Comparison of ENCODE assay signal across 23 mouse cellular contexts in genomic region chr2:127588897-127589296, GRCm38 (mm10). TPM values are rescaled to one million over a fixed set of nuclear protein-coding genes. Genes with fewer than 3 reads are reported as not detected.
DNase-seq lines count a peak whose midpoint lies in the region; ATAC-seq and TF ChIP-seq lines count a peak whose summit lies in the region.
"Had no signal": no experiment of that assay in that cellular context is flagged by ENCODE, and none has a peak within 500 bp of the region (broad histone marks: within the 10 kb centered on the region; RNA-seq: fewer than 3 reads in every experiment).

No protein-coding gene starts in this region.

- no peak overlapping the region for H3K27ac ChIP-seq in forebrain, embryonic 10.5 days
- no peak overlapping the region for H3K27ac ChIP-seq in forebrain, postnatal 0 days (ENCODE audit: low read depth, low read length)
- no peak overlapping the region for H3K27ac ChIP-seq in limb, embryonic 13.5 days
- no peak overlapping the region for H3K27ac ChIP-seq in limb, embryonic 10.5 days
- peak overlapping the region; percentile 64 for H3K27ac ChIP-seq in CH12.LX (ENCODE audit: insufficient read depth, low read depth)
- no peak overlapping the region for H3K27ac ChIP-seq in liver, embryonic 13.5 days
- H3K27ac ChIP-seq: embryonic facial prominence, embryonic 15.5 days; gastrocnemius, adult 2 months; heart, adult 2 months; hindbrain, embryonic 13.5 days had no signal

- peaks cover 35% of the 10 kb centered on the region for H3K79me2 ChIP-seq in CH12.LX (replicated peaks; ENCODE audit: control insufficient read depth, extremely low read depth, insufficient read depth, poor library complexity, severe bottlenecking)

- H3K4me3 ChIP-seq in forebrain, embryonic 10.5 days = peak overlapping the region; percentile 95; the same call in 1 of the 2 replicates
- no peak overlapping the region for H3K4me3 ChIP-seq in forebrain, postnatal 0 days (ENCODE audit: low read depth, low read length)
- no peak overlapping the region for H3K4me3 ChIP-seq in limb, embryonic 13.5 days
- no peak overlapping the region for H3K4me3 ChIP-seq in limb, embryonic 10.5 days
- peak overlapping the region; percentile 76 to 94 (median 90) for H3K4me3 ChIP-seq in CH12.LX (replicated peaks in 1 of 3; ENCODE audit: low read depth in 2 of 3, low read length in 2 of 3, poor library complexity in 1 of 3)
- H3K4me3 ChIP-seq in liver, embryonic 13.5 days (replicated peaks) = peak overlapping the region; percentile 90; the same call in 1 of the 2 replicates
- H3K4me3 ChIP-seq: heart, adult 2 months had no signal

- TF ChIP-seq RAD21 in CH12.LX (IDR thresholded peaks at IDR 0.05; ENCODE audit: low read depth, low read length) = no peak

- H3K9me3 ChIP-seq in forebrain, embryonic 10.5 days = no peaks in the 10 kb centered on the region
- H3K9me3 ChIP-seq in forebrain, postnatal 0 days (ENCODE audit: low read length) = no peaks in the 10 kb centered on the region
- no peaks in the 10 kb centered on the region for H3K9me3 ChIP-seq in limb, embryonic 13.5 days
- H3K9me3 ChIP-seq in limb, embryonic 10.5 days (replicated peaks) = no peaks in the 10 kb centered on the region
- H3K9me3 ChIP-seq in CH12.LX (replicated peaks; ENCODE audit: low read length) = no peaks in the 10 kb centered on the region
- H3K9me3 ChIP-seq in liver, embryonic 13.5 days (replicated peaks) = no peaks in the 10 kb centered on the region
- H3K9me3 ChIP-seq: embryonic facial prominence, embryonic 15.5 days; hindbrain, embryonic 13.5 days had no signal

- TF ChIP-seq CTCF in forebrain, postnatal 0 days (IDR thresholded peaks at IDR 0.05; ENCODE audit: low read depth) = no peak
- no peak for TF ChIP-seq CTCF in CH12.LX (conservative IDR thresholded peaks at IDR 0.05 in 1 of 2, IDR thresholded peaks at IDR 0.05 in 1 of 2; ENCODE audit: low read depth in 2 of 2, low read length in 2 of 2)

- WGBS in forebrain, embryonic 10.5 days = 90% methylated on average over 9 of the region's 9 CpGs
- WGBS in forebrain, postnatal 0 days = 90% methylated on average over 9 of the region's 9 CpGs
- 89% methylated on average over 9 of the region's 9 CpGs for WGBS in limb, embryonic 13.5 days
- WGBS in limb, embryonic 10.5 days = 90% methylated on average over 9 of the region's 9 CpGs
- 76% methylated on average over 9 of the region's 9 CpGs for WGBS in liver, embryonic 13.5 days (ENCODE audit: insufficient replicate concordance)

- peaks cover 33% of the 10 kb centered on the region for H3K36me3 ChIP-seq in forebrain, embryonic 10.5 days (replicated peaks)
- peaks cover 22% of the 10 kb centered on the region for H3K36me3 ChIP-seq in forebrain, postnatal 0 days (ENCODE audit: insufficient read depth)
- H3K36me3 ChIP-seq in limb, embryonic 13.5 days = peaks cover 25% of the 10 kb centered on the region
- H3K36me3 ChIP-seq in limb, embryonic 10.5 days = peaks cover 31% of the 10 kb centered on the region
- peaks cover 17 to 26% of the 10 kb centered on the region in 2 experiments for H3K36me3 ChIP-seq in CH12.LX (replicated peaks in 1 of 2; ENCODE audit: control insufficient read depth in 1 of 2, insufficient read depth in 1 of 2, low read length in 1 of 2)
- H3K36me3 ChIP-seq in liver, embryonic 13.5 days = peaks cover 26% of the 10 kb centered on the region

- no peak for ATAC-seq in forebrain, postnatal 0 days
- ATAC-seq in limb, embryonic 13.5 days (ENCODE audit: low FRiP score, low read depth) = no peak
- no peak for ATAC-seq in liver, embryonic 13.5 days (ENCODE audit: low read depth)
- no peak for ATAC-seq in granulocyte monocyte progenitor cell, adult 5-6 weeks (replicated peaks; ENCODE audit: poor library complexity, severe bottlenecking)
- ATAC-seq: intestine, postnatal 0 days had no signal

- TF ChIP-seq EP300 in CH12.LX (IDR thresholded peaks at IDR 0.05; ENCODE audit: low read length) = no peak

- no peak overlapping the region for H3K9ac ChIP-seq in forebrain, postnatal 0 days
- H3K9ac ChIP-seq in limb, embryonic 13.5 days = no peak overlapping the region
- H3K9ac ChIP-seq in CH12.LX (ENCODE audit: insufficient read depth, low read depth) = peak overlapping the region; percentile 9
- peak overlapping the region; percentile 84; the same call in 1 of the 2 replicates for H3K9ac ChIP-seq in liver, embryonic 13.5 days
- H3K9ac ChIP-seq: embryonic facial prominence, embryonic 15.5 days had no signal

- H3K4me1 ChIP-seq in forebrain, embryonic 10.5 days = peaks cover 36% of the 10 kb centered on the region
- peaks cover 20% of the 10 kb centered on the region for H3K4me1 ChIP-seq in forebrain, postnatal 0 days (ENCODE audit: insufficient read depth)
- peaks cover 38% of the 10 kb centered on the region for H3K4me1 ChIP-seq in limb, embryonic 13.5 days
- H3K4me1 ChIP-seq in limb, embryonic 10.5 days = peaks cover 42% of the 10 kb centered on the region
- H3K4me1 ChIP-seq in CH12.LX (ENCODE audit: control insufficient read depth in 1 of 2, insufficient read depth in 2 of 2) = peaks cover 2 to 45% of the 10 kb centered on the region in 2 experiments; a peak in 2 of 4 replicates
- H3K4me1 ChIP-seq in liver, embryonic 13.5 days (replicated peaks) = peaks cover 42% of the 10 kb centered on the region

- in situ Hi-C loops in CH12.LX (cut with MboI; ENCODE audit: low pct_ligation_motif_present, low pct_unique_long_range_greater_than_20kb, low sequenced_read_pairs) = no loop called here

- no peaks in the 10 kb centered on the region for H3K27me3 ChIP-seq in forebrain, embryonic 10.5 days (ENCODE audit: poor library complexity, severe bottlenecking)
- no peaks in the 10 kb centered on the region for H3K27me3 ChIP-seq in forebrain, postnatal 0 days (ENCODE audit: insufficient read depth, low read length)
- H3K27me3 ChIP-seq in limb, embryonic 13.5 days = no peaks in the 10 kb centered on the region
- no peaks in the 10 kb centered on the region for H3K27me3 ChIP-seq in limb, embryonic 10.5 days (ENCODE audit: low read depth, poor library complexity, severe bottlenecking)
- H3K27me3 ChIP-seq in CH12.LX (replicated peaks) = no peaks in the 10 kb centered on the region
- H3K27me3 ChIP-seq in liver, embryonic 13.5 days = no peaks in the 10 kb centered on the region
- H3K27me3 ChIP-seq: embryonic facial prominence, embryonic 15.5 days; hindbrain, embryonic 13.5 days had no signal

- no peak overlapping the region for H3K4me2 ChIP-seq in forebrain, postnatal 0 days (ENCODE audit: low read depth)
- peak overlapping the region; percentile 85; the same call in 1 of the 2 replicates for H3K4me2 ChIP-seq in limb, embryonic 13.5 days (replicated peaks)
- peak overlapping the region; percentile 94 for H3K4me2 ChIP-seq in CH12.LX (ENCODE audit: insufficient read depth, low read depth, poor library complexity, severe bottlenecking)
- H3K4me2 ChIP-seq in liver, embryonic 13.5 days = peak overlapping the region; percentile 82

- dilution Hi-C loops in CH12.LX (cut with MboI; ENCODE audit: extremely low pct_ligation_motif_present, extremely low pct_unique_long_range_greater_than_20kb, low sequenced_read_pairs) = no loop called here

- no peak for TF ChIP-seq POLR2A in CH12.LX (IDR thresholded peaks at IDR 0.05; ENCODE audit: low read depth, low read length)

- DNase-seq in forebrain, embryonic 10.5 days (ENCODE audit: extremely low spot score, low spot score) = no peak
- DNase-seq in forebrain, postnatal 0 days = no peak
- DNase-seq in limb, embryonic 10.5 days (ENCODE audit: low spot score) = no peak
- peak; percentile 3 for DNase-seq in CH12.LX (ENCODE audit: extremely low read depth)
- no peak for DNase-seq in liver, embryonic 13.5 days
- DNase-seq in lung, postnatal 36 days = no peak
- DNase-seq: adrenal gland, postnatal 36 days; gastrocnemius, adult 2 months; heart, adult 2 months; heart, postnatal 10 days; kidney, postnatal 10 days; left cerebral cortex, postnatal 4 days; lung, adult 2 months; lung, postnatal 4 days; retina, postnatal 1 day; right cerebral cortex, postnatal 4 days; thymus, postnatal 14 days had no signal

RNA-seq across cellular contexts. Expression of gene Mrps5, which starts 1.9 kb away (rescaled TPM):
- 180 and 188 TPM in 2 replicates for polyA plus RNA-seq in forebrain, embryonic 10.5 days (2016; fragmentation: Nextera tagmentation; extraction: Ambion mirVana)
- total RNA-seq in forebrain, postnatal 0 days (2014; rRNA removed) = 65.9 and 85.2 TPM in 2 replicates
- polyA plus RNA-seq in forebrain, postnatal 0 days (2015; fragmentation: Nextera tagmentation; extraction: Ambion mirVana) = 142 and 159 TPM in 2 replicates
- polyA plus RNA-seq in limb, embryonic 13.5 days (2015; fragmentation: Nextera tagmentation; extraction: Ambion mirVana) = 136 and 145 TPM in 2 replicates
- polyA plus RNA-seq in limb, embryonic 10.5 days (2016; fragmentation: Nextera tagmentation; extraction: Ambion mirVana) = 171 and 176 TPM in 2 replicates
- total RNA-seq in CH12.LX (2012; rRNA removed) (173 and 188 TPM in 2 replicates), CH12.LX (2014; rRNA removed) (144 and 186 TPM in 2 replicates)
- 210 and 278 TPM in 2 replicates for polyA plus RNA-seq in CH12.LX (2012; ENCODE audit: insufficient read length, low read depth)
- polyA plus RNA-seq in liver, embryonic 13.5 days (2015; fragmentation: Nextera tagmentation; extraction: Ambion mirVana) = 124 and 127 TPM in 2 replicates
- 45.4 and 54.2 TPM in 2 replicates for total RNA-seq in granulocyte monocyte progenitor cell, adult 5-6 weeks (2014; fragmentation: Nextera tagmentation)
- 137 and 187 TPM in 2 replicates for total RNA-seq in granulocyte monocyte progenitor cell, adult 5-6 weeks (2017)

RNA-seq across cellular contexts. Expression of gene Zfp661, which starts 2.0 kb away (rescaled TPM):
- 7.4 and 9.8 TPM in 2 replicates for polyA plus RNA-seq in forebrain, embryonic 10.5 days (2016; fragmentation: Nextera tagmentation; extraction: Ambion mirVana)
- 7.4 and 8.2 TPM in 2 replicates for total RNA-seq in forebrain, postnatal 0 days (2014; rRNA removed)
- polyA plus RNA-seq in forebrain, postnatal 0 days (2015; fragmentation: Nextera tagmentation; extraction: Ambion mirVana) = 4.1 and 5.0 TPM in 2 replicates
- polyA plus RNA-seq in limb, embryonic 13.5 days (2015; fragmentation: Nextera tagmentation; extraction: Ambion mirVana) = 5.2 and 6.1 TPM in 2 replicates
- 5.9 and 6.9 TPM in 2 replicates for polyA plus RNA-seq in limb, embryonic 10.5 days (2016; fragmentation: Nextera tagmentation; extraction: Ambion mirVana)
- 4.1 and 4.7 TPM in 2 replicates for total RNA-seq in CH12.LX (2012; rRNA removed)
- 5.9 and 6.7 TPM in 2 replicates for total RNA-seq in CH12.LX (2014; rRNA removed)
- polyA plus RNA-seq in CH12.LX (2012; ENCODE audit: insufficient read length, low read depth) = 2.5 and 3.2 TPM in 2 replicates
- 1.2 and 1.6 TPM in 2 replicates for polyA plus RNA-seq in liver, embryonic 13.5 days (2015; fragmentation: Nextera tagmentation; extraction: Ambion mirVana)
- 4.0 and 5.8 TPM in 2 replicates for total RNA-seq in granulocyte monocyte progenitor cell, adult 5-6 weeks (2014; fragmentation: Nextera tagmentation)
- 4.4 and 5.2 TPM in 2 replicates for total RNA-seq in granulocyte monocyte progenitor cell, adult 5-6 weeks (2017)

RNA-seq across cellular contexts. Expression of gene Prom2, which starts 47.6 kb away (rescaled TPM):
- polyA plus RNA-seq in forebrain, embryonic 10.5 days (2016; fragmentation: Nextera tagmentation; extraction: Ambion mirVana) = 1.0 and 1.4 TPM in 2 replicates
- total RNA-seq in forebrain, postnatal 0 days (2014; rRNA removed) = not detected in 2 replicates
- polyA plus RNA-seq in forebrain, postnatal 0 days (2015; fragmentation: Nextera tagmentation; extraction: Ambion mirVana) = 0.04 TPM in 1 of 2 replicates, not detected in the other
- polyA plus RNA-seq in limb, embryonic 13.5 days (2015; fragmentation: Nextera tagmentation; extraction: Ambion mirVana) = 1.8 and 2.3 TPM in 2 replicates
- polyA plus RNA-seq in limb, embryonic 10.5 days (2016; fragmentation: Nextera tagmentation; extraction: Ambion mirVana) = 2.3 and 2.6 TPM in 2 replicates
- total RNA-seq in CH12.LX (2012; rRNA removed) = not detected in 2 replicates
- total RNA-seq in CH12.LX (2014; rRNA removed) = not detected in 2 replicates
- not detected in 2 replicates for polyA plus RNA-seq in CH12.LX (2012; ENCODE audit: insufficient read length, low read depth)
- 0.03 TPM in 1 of 2 replicates, not detected in the other for polyA plus RNA-seq in liver, embryonic 13.5 days (2015; fragmentation: Nextera tagmentation; extraction: Ambion mirVana)
- not detected in 2 replicates for total RNA-seq in granulocyte monocyte progenitor cell, adult 5-6 weeks (2014; fragmentation: Nextera tagmentation)
- total RNA-seq in granulocyte monocyte progenitor cell, adult 5-6 weeks (2017) = not detected in 2 replicates
- total RNA-seq: gastrocnemius, adult 2 months; heart, adult 2 months; left cerebral cortex, postnatal 4 days; neutrophil, adult 5-6 weeks had no signal

Comparison
In these comparisons a context has a peak if more than half of its experiments do, and no peak if none do; other contexts are left out.
1. H3K4me3 ChIP-seq: peak in forebrain, embryonic 10.5 days (single experiment), CH12.LX (3 of 3) and liver, embryonic 13.5 days (single experiment); none in forebrain, postnatal 0 days (single experiment), limb, embryonic 13.5 days (single experiment) and limb, embryonic 10.5 days (single experiment).
2. H3K9ac ChIP-seq: peak in CH12.LX (single experiment) and liver, embryonic 13.5 days (single experiment); none in forebrain, postnatal 0 days (single experiment) and limb, embryonic 13.5 days (single experiment).